Mouse (Mus musculus) liver, adult 2 months (tissue): ENCODE results near the gene Gm20388. TPM values are rescaled to one million over a fixed set of nuclear protein-coding genes. Genes with fewer than 3 reads are reported as not detected.

ENCODE experiments used
- DNase-seq: peaks from one replicate; pipeline ENCODE4 v3.0.0-alpha.2; 2011; ENCODE audit warnings: low read depth, low spot score; ENCODE audit errors: extremely low read depth
- H3K27ac ChIP-seq: fragments of 200-500 bp; replicated peaks from 2 replicates; pipeline ENCODE4 v1.5.1; 2012; ENCODE audit warnings: low read depth, mild to moderate bottlenecking, control low read depth, inconsistent platforms, low read length; ENCODE audit not compliant: insufficient read depth
- H3K27me3 ChIP-seq: fragments of 200-500 bp; 2 replicates; pipeline ENCODE4 v1.6.1; 2012; ENCODE audit warnings: mild to moderate bottlenecking, moderate library complexity, low read length, inconsistent platforms; ENCODE audit not compliant: control insufficient read depth, insufficient read depth
- H3K36me3 ChIP-seq: fragments of 200-500 bp; 2 replicates; pipeline ENCODE4 v1.6.1; 2012; ENCODE audit warnings: low read length, inconsistent platforms; ENCODE audit not compliant: control insufficient read depth, insufficient read depth
- H3K4me1 ChIP-seq: fragments of 200-500 bp; 2 replicates; pipeline ENCODE4 v1.6.1; 2011; ENCODE audit warnings: low read length; ENCODE audit not compliant: control insufficient read depth, insufficient read depth
- H3K4me3 ChIP-seq: fragments of 200-500 bp; 2 replicates; pipeline ENCODE4 v1.5.1; 2011; ENCODE audit warnings: low read depth, mild to moderate bottlenecking, control low read depth, low read length, moderate library complexity; ENCODE audit not compliant: insufficient read depth
- H3K79me2 ChIP-seq: fragments of 200-500 bp; 2 replicates; pipeline ENCODE4 v1.6.1; 2012; ENCODE audit warnings: inconsistent platforms, mild to moderate bottlenecking, low read length, moderate library complexity; ENCODE audit not compliant: control insufficient read depth, insufficient read depth
- H3K9ac ChIP-seq: fragments of 200-500 bp; 2 replicates; pipeline ENCODE4 v1.6.1; 2012; ENCODE audit warnings: low read depth, mild to moderate bottlenecking, control low read depth, inconsistent platforms, low read length
- CTCF ChIP-seq: fragments of 200-500 bp; IDR thresholded peaks from 2 replicates; pipeline ENCODE4 v1.5.1; 2011; ENCODE audit warnings: low read depth, low read length, control low read depth
- POLR2A ChIP-seq: fragments of 200-500 bp; IDR thresholded peaks from 2 replicates; pipeline ENCODE4 v1.6.1; 2011; ENCODE audit warnings: low read length, control low read depth; ENCODE audit not compliant: insufficient read depth; ENCODE audit errors: extremely low read depth
- WGBS: fragments of 180-500 bp; shearing (Covaris S2); methylation state at CpG from one replicate; pipeline ENCODE4 v1.1.7; 2018; 5-methylcytosine and 5-hydroxymethylcytosine counted together
- polyA plus RNA-seq: library from polyadenylated mRNA; depleted of rRNA; stranded (reverse); fragments of >200 nt; gene quantifications from 2 replicates; pipeline ENCODE4 v1.2.3, GENCODE M21; 2012
- total RNA-seq: library from RNA; depleted of rRNA; stranded (reverse); fragments of >200 nt; gene quantifications from 2 replicates; pipeline ENCODE4 v1.2.3, GENCODE M21; 2014

The Gm20388 gene
- total and polyA plus RNA-seq, 2 experiments, result 6.4 to 19.9 TPM

DNA sequence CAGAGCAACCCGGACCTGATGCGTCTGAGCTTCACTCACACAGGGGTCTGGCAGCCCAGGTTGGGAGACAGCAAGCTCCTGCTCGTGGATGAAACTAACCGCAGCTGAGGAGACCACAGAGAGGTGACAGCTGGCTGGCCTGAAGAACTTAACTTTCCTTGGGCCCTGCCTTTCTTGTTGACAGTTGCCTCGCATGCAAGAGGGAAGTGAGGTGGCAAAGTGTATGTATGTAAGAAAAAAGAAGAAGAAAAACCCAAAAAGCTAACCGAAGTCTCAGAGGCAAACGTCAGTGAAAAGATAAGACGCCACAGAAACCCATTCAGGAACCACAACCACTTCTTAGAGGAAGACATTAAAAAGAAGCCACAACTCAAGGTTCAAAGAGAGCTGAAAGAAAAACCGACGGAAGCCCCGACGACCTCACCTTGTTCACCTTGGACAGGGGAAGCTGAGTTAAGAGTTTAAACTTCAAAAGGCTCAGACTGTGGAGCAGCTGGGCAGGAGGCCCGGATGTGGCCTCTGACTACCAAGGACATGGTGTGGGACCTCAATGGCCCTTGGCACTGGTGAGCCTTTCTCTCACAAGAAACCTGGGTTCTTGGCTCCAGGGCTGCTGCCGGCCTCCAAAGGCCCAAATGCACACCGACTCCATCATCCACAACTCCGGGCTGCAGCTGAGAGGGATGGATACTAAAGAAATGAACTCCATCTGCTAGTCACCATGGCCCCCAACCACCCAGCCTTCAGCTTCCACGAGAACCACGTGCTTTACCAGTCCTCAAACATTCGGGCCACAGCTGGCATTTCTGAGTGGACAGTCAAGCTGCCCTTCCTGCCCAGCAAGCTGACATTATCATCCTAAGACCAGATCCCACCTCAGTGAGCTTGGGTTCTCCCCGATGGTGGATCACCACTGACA lies 1740.0 kb downstream of the Gm20388 start:
- peak; percentile 75 for DNase-seq
- 38% methylated on average over 20 of the region's 20 CpGs for WGBS

DNA sequence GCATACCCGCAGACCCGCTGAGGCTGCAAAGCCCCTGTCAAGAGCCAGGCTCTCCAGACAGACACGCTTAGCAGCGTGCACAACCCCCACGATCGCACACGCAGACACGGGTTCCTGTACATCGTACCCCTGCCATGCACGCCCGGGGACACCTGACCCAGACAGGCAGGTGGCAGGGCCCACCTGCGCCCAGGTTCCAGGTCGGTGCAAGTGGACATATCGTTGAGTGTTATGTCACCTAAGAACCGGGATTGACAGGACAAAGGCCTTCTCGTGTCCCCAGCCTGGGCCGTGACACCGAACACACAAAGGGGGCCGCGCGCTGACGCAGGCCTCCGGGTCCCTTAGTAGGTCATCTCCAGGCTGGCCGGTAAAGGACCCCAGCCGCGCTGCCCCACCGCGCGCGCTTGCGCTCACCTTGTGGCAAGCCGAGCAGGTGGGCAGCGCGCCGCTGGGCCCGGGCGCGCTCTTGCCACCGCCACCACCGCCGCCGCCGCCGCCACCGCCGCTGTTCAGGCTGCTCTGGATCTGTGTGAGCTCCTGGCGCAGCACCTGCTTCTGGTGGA lies 1740.8 kb downstream of the Gm20388 start:
- H3K79me2 ChIP-seq, result peaks cover 43% of the 10 kb centered on the region
- no peaks in the 10 kb centered on the region for H3K36me3 ChIP-seq
- peak overlapping the region; percentile 66 for H3K4me3 ChIP-seq
- no peak for DNase-seq
- no peak for TF ChIP-seq POLR2A
- no peak for TF ChIP-seq CTCF
- H3K9ac ChIP-seq, result peak overlapping the region; percentile 86
- H3K4me1 ChIP-seq, result peaks cover 40% of the 10 kb centered on the region
- peak overlapping the region; percentile 58 for H3K27ac ChIP-seq
- H3K27me3 ChIP-seq, result no peaks in the 10 kb centered on the region
- WGBS, result 7% methylated on average over 47 of the region's 47 CpGs

More for the DNA sequence above, 1740.0 kb downstream of the Gm20388 start:
- no peaks in the 10 kb centered on the region for H3K36me3 ChIP-seq
- H3K4me3 ChIP-seq, result peak overlapping the region; percentile 66
- peaks cover 43% of the 10 kb centered on the region for H3K4me1 ChIP-seq
- peak overlapping the region; percentile 58 for H3K27ac ChIP-seq
- H3K27me3 ChIP-seq, result no peaks in the 10 kb centered on the region
- peaks cover 50% of the 10 kb centered on the region for H3K79me2 ChIP-seq
- H3K9ac ChIP-seq, result peak overlapping the region; percentile 86
- TF ChIP-seq POLR2A, result no peak
- TF ChIP-seq CTCF, result no peak

DNA sequence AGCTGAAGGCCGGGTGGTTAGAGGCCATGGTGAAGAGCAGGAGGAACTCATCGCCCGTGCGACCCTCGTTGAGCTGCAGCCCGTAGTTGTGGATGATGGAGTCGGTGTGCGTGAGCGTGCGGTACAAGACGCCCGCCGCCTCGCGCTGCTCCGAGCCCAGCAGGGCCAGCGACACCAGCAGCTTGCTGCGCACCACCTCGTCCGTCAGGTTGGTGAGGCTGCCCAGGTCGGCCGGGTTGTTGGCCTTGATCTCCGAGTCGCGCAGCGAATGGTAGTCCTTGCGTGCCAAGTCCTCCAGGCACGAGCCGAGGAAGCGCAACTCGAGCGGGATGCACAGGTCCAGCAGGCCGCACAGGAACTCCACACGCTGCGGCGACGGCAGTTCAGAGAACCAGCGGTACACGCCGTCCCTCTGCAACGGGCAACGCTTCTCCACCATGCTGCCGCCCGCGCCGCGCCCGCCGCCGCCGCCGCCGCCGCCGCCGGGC lies 1741.3 kb downstream of the Gm20388 start:
- TF ChIP-seq CTCF, result no peak
- TF ChIP-seq POLR2A, result no peak
- H3K27me3 ChIP-seq, result no peaks in the 10 kb centered on the region
- whole genome bisulfite sequencing, result 8% methylated on average over 56 of the region's 56 CpGs
- no peaks in the 10 kb centered on the region for H3K36me3 ChIP-seq
- peak overlapping the region; percentile 66 for H3K4me3 ChIP-seq
- H3K79me2 ChIP-seq, result peaks cover 38% of the 10 kb centered on the region
- H3K27ac ChIP-seq, result peak overlapping the region; percentile 58
- peak; percentile 84 for DNase-seq
- H3K4me1 ChIP-seq, result peaks cover 36% of the 10 kb centered on the region
- peak overlapping the region; percentile 86 for H3K9ac ChIP-seq

DNA sequence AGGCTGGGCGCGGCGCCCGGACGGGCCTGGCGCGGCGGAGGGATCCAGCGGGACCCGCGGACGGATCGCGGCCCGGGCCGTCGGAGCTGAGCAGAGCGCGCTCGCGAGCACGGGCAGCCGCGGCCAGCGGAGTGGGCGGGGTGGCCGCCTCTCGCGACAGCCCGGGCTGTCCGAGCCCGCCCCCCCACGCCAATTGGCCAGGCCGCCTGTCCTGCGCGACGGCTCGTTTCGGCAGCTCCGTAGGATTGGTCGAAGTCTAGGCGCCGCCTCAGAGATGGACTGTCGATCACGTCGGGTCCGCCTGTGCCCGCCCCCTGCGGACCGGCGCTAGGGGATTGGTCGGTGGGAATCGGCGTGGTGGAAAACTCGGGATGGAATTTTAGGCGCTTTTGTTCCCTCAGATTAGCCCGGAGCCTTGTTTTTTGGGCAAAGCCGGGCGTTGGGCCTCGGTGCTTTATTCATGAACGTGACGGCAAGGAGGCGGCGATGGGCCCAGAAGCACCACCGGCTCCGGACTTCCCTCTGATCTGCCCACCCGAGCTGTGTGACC lies 1742.2 kb downstream of the Gm20388 start, which contains the start of gene Zcchc14:
Gene Zcchc14 (minus strand): TSS at position 128 of the 550 bp plus-strand sequence.
- H3K27me3 ChIP-seq, result no peaks in the 10 kb centered on the region
- no peaks in the 10 kb centered on the region for H3K36me3 ChIP-seq
- TF ChIP-seq CTCF (no peak), POLR2A (peak; percentile 90)
- peaks cover 29% of the 10 kb centered on the region for H3K4me1 ChIP-seq
- peak; percentile 89 for DNase-seq
- peaks cover 32% of the 10 kb centered on the region for H3K79me2 ChIP-seq
- H3K9ac ChIP-seq, result peak within 1 kb of the TSS; percentile 98
- WGBS, result under 1% methylated on average over 67 of the region's 67 CpGs
- peak within 1 kb of the TSS; percentile 79 for H3K4me3 ChIP-seq
- peak within 1 kb of the TSS; percentile 72 for H3K27ac ChIP-seq

DNA sequence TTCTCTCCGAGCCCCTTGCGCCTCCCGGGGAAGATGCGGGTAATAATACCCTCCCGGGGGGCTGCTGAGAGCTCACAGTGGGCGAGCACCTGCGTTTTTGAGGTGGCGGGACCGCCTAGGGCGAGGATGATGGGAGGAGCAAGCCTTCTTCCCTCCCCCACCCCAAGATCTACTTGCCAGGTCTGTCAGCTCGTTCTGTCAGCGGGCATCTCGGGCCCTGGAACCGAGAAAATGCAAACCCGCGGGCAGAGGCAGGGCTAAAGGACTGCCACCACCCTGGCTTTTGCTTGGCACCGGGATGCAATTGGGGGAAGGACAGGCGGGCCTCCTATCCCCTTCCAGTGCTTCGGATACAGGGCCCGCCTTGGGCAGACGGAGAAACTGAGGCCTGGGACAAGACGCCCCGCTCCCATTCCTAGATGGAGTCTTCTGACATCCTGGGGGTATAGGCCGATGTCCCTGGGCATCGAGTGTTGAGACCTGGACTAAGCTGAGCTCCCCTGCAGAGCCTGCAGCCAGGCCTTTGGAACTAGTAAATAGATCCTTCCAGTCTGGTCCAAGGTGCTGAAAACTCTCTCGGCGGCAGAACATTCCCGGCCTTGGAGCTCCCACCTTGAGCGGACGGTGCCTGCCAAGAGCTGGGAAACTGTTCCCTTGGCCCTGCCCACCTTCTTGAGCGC lies 1742.8 kb downstream of the Gm20388 start:
- TF ChIP-seq POLR2A (no peak), CTCF (no peak)
- Histone ChIP-seq H3K9ac (peak overlapping the region; percentile 72), H3K4me3 (peak overlapping the region; percentile 65), H3K36me3 (no peaks in the 10 kb centered on the region), H3K27ac (peak overlapping the region; percentile 70), H3K79me2 (peaks cover 25% of the 10 kb centered on the region), H3K27me3 (no peaks in the 10 kb centered on the region), H3K4me1 (peaks cover 25% of the 10 kb centered on the region)
- WGBS, result 10% methylated on average over 31 of the region's 31 CpGs
- DNase-seq, result no peak
